Mouse (Mus musculus) liver, adult 2 months (tissue): ENCODE data around the gene Rundc3a.

ENCODE experiments used
- CTCF ChIP-seq: fragments of 200-500 bp; IDR thresholded peaks from 2 replicates; pipeline ENCODE4 v1.5.1; 2011; ENCODE audit warnings: low read depth, low read length, control low read depth
- POLR2A ChIP-seq: fragments of 200-500 bp; IDR thresholded peaks from 2 replicates; pipeline ENCODE4 v1.6.1; 2011; ENCODE audit warnings: low read length, control low read depth; ENCODE audit not compliant: insufficient read depth; ENCODE audit errors: extremely low read depth

DNA sequence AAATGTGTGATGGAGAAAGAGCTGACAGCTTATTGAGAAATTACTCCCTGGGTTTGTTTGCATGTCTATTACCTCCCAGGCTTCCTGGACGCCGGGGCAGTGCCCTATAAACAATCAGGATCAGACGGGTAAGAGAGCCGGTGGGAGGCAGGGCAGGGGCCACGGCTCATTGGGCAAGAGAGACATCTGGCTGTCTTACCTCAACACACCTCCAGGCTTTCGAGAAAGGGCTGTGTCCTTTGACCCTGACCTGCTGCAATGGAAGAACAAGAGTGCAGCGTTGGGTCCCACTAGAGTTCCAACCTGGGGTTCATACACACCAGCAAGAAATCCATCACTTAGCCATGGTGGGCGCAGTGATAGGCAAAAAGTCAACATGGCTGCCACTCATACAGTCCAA lies 28.4 kb downstream of the Rundc3a start:
- TF ChIP-seq CTCF (peak; percentile 43), POLR2A (no peak)
